Mouse (Mus musculus) hindbrain, embryonic 10.5 days (tissue): Measurements from ENCODE around the gene Rrnad1. TPM values are rescaled to one million over a fixed set of nuclear protein-coding genes. Genes with fewer than 3 reads are reported as not detected.

Source experiments
- DNase-seq: peaks from one replicate; pipeline ENCODE4 v3.0.0-alpha.2; 2017; ENCODE audit warnings: low spot score
- H3K27ac ChIP-seq: fragments of 300-500 bp; sonication (generic); 2 replicates; pipeline ENCODE4 v1.5.1; 2016; ENCODE audit warnings: mild to moderate bottlenecking, moderate library complexity
- H3K27me3 ChIP-seq: fragments of 300-500 bp; sonication (generic); 2 replicates; pipeline ENCODE4 v1.6.1; 2016; ENCODE audit warnings: mild to moderate bottlenecking; ENCODE audit not compliant: poor library complexity, insufficient read depth, severe bottlenecking
- H3K36me3 ChIP-seq: fragments of 300-500 bp; sonication (generic); 2 replicates; pipeline ENCODE4 v1.6.1; 2016; ENCODE audit warnings: mild to moderate bottlenecking, moderate library complexity
- H3K4me1 ChIP-seq: fragments of 300-500 bp; sonication (generic); replicated peaks from 2 replicates; pipeline ENCODE4 v1.6.1; 2016; ENCODE audit warnings: mild to moderate bottlenecking
- H3K4me3 ChIP-seq: fragments of 300-500 bp; sonication (generic); 2 replicates; pipeline ENCODE4 v1.5.1; 2016; ENCODE audit warnings: mild to moderate bottlenecking, moderate library complexity
- H3K9me3 ChIP-seq: fragments of 300-500 bp; sonication (generic); 2 replicates; pipeline ENCODE4 v1.6.1; 2016; ENCODE audit warnings: mild to moderate bottlenecking, moderate library complexity
- WGBS: fragments of 180-500 bp; shearing (Covaris S2); methylation state at CpG from one replicate; pipeline ENCODE4 v1.1.7; 2016; 5-methylcytosine and 5-hydroxymethylcytosine counted together
- polyA plus RNA-seq: library from polyadenylated mRNA; unstranded; fragments of >200 nt; fragmentation: Nextera tagmentation; extraction: Ambion mirVana; gene quantifications from 2 replicates; pipeline ENCODE4 v1.2.1, GENCODE M21; 2016

Rrnad1 gene
- polyA plus RNA-seq, 1 experiment from 2014 or later = 18.9 TPM

DNA sequence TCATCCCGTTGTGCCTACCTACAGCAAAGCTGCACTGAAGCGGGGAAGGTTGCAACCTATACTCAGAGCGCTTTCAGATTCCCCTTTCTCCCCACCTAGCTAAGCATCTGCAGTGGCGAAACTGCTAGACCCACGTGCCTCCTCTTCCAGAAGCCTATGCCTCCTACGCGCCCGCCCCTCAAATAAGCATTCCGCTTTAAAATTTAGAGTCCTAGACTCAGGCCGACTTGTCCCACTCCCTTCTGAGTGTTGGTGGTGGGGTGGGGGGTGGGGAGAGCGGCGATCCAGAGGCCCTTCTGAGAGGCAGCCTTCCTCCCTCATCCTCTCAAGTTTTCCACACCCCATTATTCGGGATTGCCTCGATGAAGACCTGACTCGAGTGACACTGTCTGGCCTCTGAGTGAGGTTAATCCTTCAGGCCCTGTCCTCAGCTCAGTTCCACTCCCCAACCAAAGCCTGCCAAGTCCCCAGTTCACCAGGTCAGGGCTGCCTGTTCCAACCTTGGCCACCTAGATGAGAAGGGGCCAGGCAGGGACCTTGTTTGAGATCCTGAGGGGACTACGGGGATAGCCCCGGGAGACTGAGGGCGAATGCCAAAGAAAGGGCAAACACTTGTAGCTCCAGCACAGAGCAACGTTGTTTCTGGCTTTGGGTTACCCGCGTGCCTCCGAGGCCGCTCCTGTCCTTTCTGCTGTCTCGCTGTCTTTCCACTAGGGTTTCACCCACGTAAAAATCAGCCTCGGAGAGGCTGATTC, 16.7 kb upstream of the Rrnad1 start:
- WGBS = 1% methylated on average over 26 of the region's 26 CpGs
- H3K27ac ChIP-seq = peak overlapping the region; percentile 97
- H3K4me3 ChIP-seq = peak overlapping the region; percentile 75
- DNase-seq = no peak
- H3K9me3 ChIP-seq = no peaks in the 10 kb centered on the region
- H3K4me1 ChIP-seq = peaks cover 90% of the 10 kb centered on the region
- H3K27me3 ChIP-seq = no peaks in the 10 kb centered on the region
- H3K36me3 ChIP-seq = peaks cover 32% of the 10 kb centered on the region

DNA sequence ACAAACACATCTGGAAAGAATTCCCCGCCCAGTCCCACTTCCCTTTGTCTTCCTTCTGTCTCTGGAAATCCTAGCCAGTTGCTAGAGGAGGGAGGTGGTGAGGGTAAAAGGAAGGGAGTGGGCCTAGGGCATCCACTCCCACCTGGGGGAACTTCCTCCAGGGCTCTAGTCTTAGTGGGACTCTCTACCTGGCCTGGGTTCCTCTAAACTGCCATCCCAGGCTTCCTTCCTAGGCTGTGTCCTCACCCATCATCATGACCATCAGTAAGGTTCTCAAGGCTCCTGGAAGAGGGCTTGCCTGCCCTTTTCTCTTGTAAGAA, 16.0 kb upstream of the Rrnad1 start:
- Histone ChIP-seq H3K4me3 (peak overlapping the region; percentile 75), H3K9me3 (no peaks in the 10 kb centered on the region), H3K4me1 (peaks cover 82% of the 10 kb centered on the region), H3K36me3 (peaks cover 32% of the 10 kb centered on the region), H3K27me3 (no peaks in the 10 kb centered on the region), H3K27ac (peak overlapping the region; percentile 97)
- WGBS = 9% methylated on average over 1 of the region's 1 CpGs
- DNase-seq = no peak

DNA sequence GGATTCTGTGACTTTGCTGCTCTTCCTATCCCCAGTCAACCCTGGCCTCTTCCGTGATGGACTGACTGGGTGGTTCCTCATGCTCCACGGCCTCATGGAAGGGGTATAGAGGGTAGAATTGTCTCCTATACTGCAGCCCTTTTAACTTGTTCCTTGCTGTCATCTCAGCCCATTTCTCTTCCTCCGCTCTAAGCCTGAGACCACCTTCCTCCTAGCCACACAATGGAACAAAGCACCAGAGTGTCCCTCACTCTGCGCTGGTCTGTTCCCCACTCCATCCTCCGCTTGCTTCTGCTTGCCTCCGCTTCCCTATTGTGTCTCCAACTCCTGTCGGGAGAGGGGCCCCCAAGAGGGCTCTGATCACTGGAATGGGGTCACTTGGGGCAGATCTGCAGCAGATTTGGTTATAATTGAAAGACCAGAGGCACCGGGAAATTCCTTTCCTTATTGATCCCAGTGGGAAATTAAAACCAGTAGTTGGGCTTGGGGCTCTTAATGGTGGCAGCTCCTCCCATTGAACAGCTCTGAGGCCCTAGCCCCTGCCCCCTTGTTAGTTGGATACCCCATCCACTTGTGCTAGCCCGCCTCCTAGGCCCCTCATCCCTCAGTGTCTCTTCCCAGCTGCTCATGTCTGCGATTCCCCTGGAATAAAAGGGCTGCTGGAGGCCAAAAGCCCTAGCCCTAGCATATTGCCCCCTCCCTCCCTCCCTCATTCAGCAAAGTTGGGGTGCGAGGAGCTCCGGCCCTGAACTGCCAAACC, 15.4 kb upstream of the Rrnad1 start:
- Histone ChIP-seq H3K36me3 (peaks cover 35% of the 10 kb centered on the region), H3K9me3 (no peaks in the 10 kb centered on the region), H3K27ac (peak overlapping the region; percentile 97), H3K4me1 (peaks cover 77% of the 10 kb centered on the region), H3K27me3 (no peaks in the 10 kb centered on the region), H3K4me3 (peak overlapping the region; percentile 75)
- peak; percentile 66 for DNase-seq
- WGBS = 2% methylated on average over 12 of the region's 12 CpGs

DNA sequence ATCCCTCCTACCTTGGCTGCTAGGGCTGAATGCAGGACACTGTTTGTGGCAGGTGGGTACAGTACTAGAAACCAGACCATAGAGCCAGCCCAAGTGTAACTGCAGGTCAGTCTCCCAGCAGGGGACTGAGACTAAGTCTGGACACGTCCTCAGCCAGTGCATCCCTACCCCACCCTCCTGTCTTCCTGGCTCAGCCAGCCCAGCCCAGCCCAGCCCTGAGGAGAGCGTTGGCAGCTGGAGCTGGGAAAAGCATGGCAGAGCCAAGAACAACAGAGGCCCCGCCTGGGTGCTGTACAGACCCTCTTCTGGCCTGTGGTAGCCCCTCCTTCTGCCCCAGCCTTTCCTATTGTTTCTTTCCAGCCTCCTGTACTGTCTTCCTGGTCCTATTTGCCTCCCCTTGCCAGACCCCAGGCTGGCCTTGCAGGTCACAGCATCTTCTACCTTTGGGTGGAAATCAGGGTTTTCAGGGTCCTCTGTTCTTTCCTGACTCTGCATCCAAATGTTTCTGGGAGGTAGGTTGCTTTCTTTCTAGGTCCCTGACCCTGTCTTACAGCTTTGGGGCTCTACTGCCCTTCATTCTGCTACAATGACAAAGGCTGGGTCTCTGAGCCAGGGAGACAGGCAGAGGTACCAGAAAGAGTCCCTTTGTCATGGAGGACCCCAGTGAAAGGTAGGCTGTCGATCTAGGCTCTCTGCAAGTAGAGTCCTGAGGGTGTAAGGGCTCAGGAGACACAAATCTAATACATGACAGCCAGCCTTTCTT, 14.5 kb upstream of the Rrnad1 start:
- Histone ChIP-seq H3K36me3 (peaks cover 44% of the 10 kb centered on the region), H3K27ac (peak overlapping the region; percentile 97), H3K27me3 (no peaks in the 10 kb centered on the region), H3K4me1 (peaks cover 68% of the 10 kb centered on the region), H3K4me3 (peak overlapping the region; percentile 75), H3K9me3 (no peaks in the 10 kb centered on the region)
- 16% methylated on average over 4 of the region's 4 CpGs for WGBS
- DNase-seq = peak; percentile 43

DNA sequence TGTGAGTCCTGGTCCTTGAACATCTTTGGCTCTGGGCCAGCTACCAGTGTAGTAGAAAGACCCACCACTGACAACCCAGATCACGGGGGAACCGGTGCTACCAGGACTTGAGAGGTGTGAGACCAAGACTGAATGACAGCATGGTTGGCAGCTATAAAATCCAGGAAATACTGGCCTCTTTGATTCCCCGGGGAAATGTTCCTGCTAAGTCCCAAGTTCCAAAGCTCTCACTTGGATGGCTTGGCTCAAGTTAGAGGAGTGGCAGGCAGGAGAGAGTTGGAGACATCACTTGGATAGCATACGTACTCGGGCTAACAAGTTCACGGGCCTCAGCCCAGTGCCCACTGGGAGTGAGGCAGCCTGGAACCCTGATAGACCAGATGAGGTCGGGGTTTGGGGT, 13.1 kb upstream of the Rrnad1 start:
- DNase-seq = no peak
- no peaks in the 10 kb centered on the region for H3K27me3 ChIP-seq
- WGBS = 86% methylated on average over 7 of the region's 7 CpGs
- H3K4me3 ChIP-seq = no peak overlapping the region
- no peaks in the 10 kb centered on the region for H3K9me3 ChIP-seq
- peaks cover 53% of the 10 kb centered on the region for H3K4me1 ChIP-seq
- H3K36me3 ChIP-seq = peaks cover 59% of the 10 kb centered on the region
- 0 out of 2 replicates have a peak overlapping the region, but pooled peaks have one; percentile 23 for H3K27ac ChIP-seq

DNA sequence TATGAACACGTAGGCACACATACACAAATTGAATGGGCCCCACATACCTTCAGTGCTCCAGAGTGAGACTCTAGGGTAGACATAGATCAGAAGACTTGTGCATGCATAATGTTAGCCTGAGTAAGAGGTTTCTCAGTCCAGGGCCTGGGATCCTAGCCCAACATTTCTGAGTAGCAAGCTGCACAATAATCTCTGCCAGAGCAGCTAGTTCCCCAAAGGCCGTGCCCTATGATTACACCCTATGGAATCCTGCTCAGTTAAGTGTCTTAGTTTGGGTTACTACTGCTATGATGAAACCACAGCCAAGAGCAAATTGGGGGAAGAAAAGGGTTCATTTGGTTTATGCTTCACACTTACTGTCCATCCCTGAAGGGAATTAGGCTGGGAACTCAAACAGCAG, 12.0 kb upstream of the Rrnad1 start:
- no peak for DNase-seq
- no peaks in the 10 kb centered on the region for H3K27me3 ChIP-seq
- peaks cover 42% of the 10 kb centered on the region for H3K4me1 ChIP-seq
- peaks cover 70% of the 10 kb centered on the region for H3K36me3 ChIP-seq
- H3K27ac ChIP-seq = no peak overlapping the region
- no peaks in the 10 kb centered on the region for H3K9me3 ChIP-seq
- 99% methylated on average over 2 of the region's 2 CpGs for WGBS
- no peak overlapping the region for H3K4me3 ChIP-seq

DNA sequence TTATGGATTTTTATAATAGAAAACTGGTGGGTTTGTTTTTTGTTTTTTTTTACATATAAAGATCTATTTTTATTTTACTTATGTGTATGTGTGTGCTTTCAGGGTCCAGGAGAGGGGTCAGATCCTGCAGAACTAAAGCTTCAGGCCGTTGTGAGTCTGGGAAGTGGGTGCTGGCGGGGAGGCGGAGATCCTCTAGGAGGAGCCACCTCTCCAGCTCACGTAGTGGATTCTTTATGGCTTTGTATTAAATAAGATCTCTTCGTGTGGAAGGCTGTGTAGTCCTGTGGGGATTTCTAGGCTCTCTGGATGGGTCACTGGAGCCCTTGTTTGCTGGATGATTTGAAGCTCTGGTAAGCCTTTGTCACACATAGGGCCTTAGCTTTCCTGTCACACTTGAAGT, 10.1 kb upstream of the Rrnad1 start:
- Histone ChIP-seq H3K9me3 (no peaks in the 10 kb centered on the region), H3K27ac (no peak overlapping the region), H3K27me3 (no peaks in the 10 kb centered on the region), H3K4me3 (no peak overlapping the region), H3K4me1 (peaks cover 32% of the 10 kb centered on the region), H3K36me3 (peaks cover 88% of the 10 kb centered on the region)
- DNase-seq = no peak
- 76% methylated on average over 5 of the region's 5 CpGs for WGBS

DNA sequence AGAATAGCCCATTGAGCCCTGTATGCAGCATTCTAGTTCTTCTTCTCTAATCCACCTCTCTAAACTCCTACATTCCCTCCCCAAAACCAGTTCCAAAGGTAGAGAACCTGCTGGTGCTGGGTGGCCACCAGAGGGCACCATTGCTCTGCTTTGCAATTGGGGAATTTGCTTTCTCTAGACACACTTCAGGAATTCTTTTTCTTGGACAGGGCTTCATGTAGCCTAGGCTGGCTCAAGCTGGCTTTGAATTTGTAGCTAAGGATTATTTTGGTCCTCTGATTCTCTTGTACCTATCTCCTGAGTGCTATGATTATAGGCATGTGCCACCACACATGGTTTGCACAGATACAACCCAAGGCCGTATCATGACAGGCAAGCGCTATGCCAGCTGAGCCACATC, 5.3 kb upstream of the Rrnad1 start:
- H3K36me3 ChIP-seq = peaks cover 98% of the 10 kb centered on the region
- peak overlapping the region; percentile 40 for H3K27ac ChIP-seq
- H3K4me1 ChIP-seq = peaks cover 36% of the 10 kb centered on the region
- H3K27me3 ChIP-seq = no peaks in the 10 kb centered on the region
- H3K4me3 ChIP-seq = no peak overlapping the region
- peak; percentile 85 for DNase-seq
- WGBS = 98% methylated on average over 2 of the region's 2 CpGs
- H3K9me3 ChIP-seq = no peaks in the 10 kb centered on the region

DNA sequence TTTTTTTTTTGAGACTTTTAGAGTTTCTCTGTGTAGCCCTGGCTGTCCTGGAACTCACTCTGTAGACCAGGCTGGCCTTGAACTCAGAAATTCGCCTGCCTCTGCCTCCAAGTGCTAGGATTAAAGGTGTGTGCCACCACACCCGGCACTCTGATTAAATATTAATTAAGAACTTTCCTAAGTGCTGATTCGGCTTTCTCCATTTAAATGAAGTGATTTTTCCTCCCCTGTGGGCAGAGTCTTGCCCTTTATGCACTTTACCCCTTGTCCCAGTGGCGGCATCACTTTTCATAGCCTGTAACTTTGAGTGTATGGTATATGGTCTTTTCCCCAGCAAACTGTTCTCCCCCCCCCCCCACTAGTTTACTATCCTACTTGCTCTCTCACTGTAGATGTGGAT, 4.7 kb upstream of the Rrnad1 start:
- WGBS = 81% methylated on average over 4 of the region's 4 CpGs
- Histone ChIP-seq H3K36me3 (peaks cover 92% of the 10 kb centered on the region), H3K4me3 (no peak overlapping the region), H3K27ac (no peak overlapping the region), H3K9me3 (no peaks in the 10 kb centered on the region), H3K27me3 (no peaks in the 10 kb centered on the region), H3K4me1 (peaks cover 41% of the 10 kb centered on the region)
- DNase-seq = no peak

DNA sequence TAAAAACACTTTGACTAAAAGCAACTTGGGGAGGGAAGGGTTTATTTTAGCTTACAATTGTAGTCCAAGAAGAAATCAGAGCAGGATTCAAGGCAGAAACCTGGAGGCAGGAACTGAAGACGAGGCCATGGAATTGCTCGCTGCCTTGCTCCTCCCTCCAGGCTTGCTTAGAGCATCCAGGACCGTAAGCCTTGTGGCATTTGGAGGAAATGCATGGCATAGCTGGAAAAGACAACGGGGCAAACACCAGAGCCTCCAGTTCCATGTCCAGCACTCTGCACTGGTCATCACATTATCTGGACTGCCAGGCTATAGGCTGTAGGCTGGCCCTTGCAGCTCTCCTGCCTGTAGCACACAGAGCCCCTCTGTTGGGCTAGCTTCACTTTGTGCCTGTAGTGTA, 4.0 kb upstream of the Rrnad1 start:
- no peak for DNase-seq
- no peaks in the 10 kb centered on the region for H3K27me3 ChIP-seq
- no peaks in the 10 kb centered on the region for H3K9me3 ChIP-seq
- no peak overlapping the region for H3K27ac ChIP-seq
- 78% methylated on average over 4 of the region's 4 CpGs for WGBS
- peaks cover 42% of the 10 kb centered on the region for H3K4me1 ChIP-seq
- no peak overlapping the region for H3K4me3 ChIP-seq
- H3K36me3 ChIP-seq = peaks cover 85% of the 10 kb centered on the region

DNA sequence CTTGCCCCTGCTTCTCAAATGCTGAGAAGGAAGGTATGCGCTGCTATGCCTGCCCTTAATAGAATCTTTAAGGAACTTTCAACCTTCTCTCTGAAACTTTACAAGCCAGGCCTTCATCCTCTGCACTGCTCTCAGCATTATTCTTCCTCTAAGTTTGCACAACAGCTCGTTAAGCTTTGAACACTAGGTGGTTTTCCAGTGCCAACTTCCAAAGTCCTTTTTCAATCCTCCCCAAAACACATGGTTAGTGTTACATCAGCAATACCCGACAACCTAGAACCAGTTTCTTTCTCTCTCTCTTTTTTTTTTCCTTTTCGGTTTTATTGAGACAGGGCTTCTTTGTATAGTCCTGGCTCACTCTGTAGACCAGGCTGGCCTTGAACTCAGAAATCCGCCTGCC, 3.5 kb upstream of the Rrnad1 start:
- Histone ChIP-seq H3K27me3 (no peaks in the 10 kb centered on the region), H3K9me3 (no peaks in the 10 kb centered on the region), H3K4me1 (peaks cover 47% of the 10 kb centered on the region), H3K27ac (no peak overlapping the region), H3K36me3 (peaks cover 80% of the 10 kb centered on the region), H3K4me3 (no peak overlapping the region)
- 89% methylated on average over 5 of the region's 5 CpGs for WGBS
- DNase-seq = no peak

DNA sequence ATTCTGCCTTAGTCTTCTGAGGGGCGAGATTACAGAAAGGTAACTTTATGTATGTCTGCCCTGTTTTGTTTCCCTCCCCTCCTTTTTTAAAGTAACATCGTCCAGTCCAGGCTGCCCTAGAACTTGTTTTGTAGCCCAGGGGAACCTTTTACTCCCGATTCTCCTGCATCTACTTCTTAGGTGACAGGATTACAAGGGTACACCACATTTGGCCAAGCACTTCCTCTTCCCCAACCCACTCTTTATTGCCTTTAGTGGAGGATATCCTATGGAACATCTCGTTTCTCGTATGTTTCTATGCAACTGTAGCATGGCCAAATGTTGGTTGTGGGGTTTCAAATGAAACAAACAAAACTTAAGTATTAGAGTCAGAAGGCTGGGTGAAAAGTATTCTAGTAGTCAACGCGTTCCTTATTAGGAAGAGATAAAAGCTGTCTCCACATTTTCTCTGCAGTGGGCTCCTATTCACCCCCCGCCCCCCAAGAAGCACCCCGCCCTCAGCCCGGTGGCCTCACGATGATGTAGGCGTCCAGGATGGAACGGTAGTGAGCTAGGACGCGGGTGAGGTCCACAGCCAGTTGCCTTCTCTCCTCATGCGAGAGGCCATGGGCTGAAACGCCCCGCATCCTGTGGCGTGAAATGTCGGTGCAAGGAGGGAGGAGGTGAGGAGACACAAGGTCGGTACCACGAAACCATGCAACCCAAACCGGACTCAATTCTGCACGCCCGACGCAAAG, 1.0 kb downstream of the Rrnad1 start:
- H3K36me3 ChIP-seq = peaks cover 69% of the 10 kb centered on the region
- H3K27ac ChIP-seq = peak overlapping the region; percentile 92
- DNase-seq = no peak
- H3K4me1 ChIP-seq = peaks cover 38% of the 10 kb centered on the region
- WGBS = 9% methylated on average over 26 of the region's 26 CpGs
- H3K27me3 ChIP-seq = no peaks in the 10 kb centered on the region
- H3K9me3 ChIP-seq = no peaks in the 10 kb centered on the region
- peak overlapping the region; percentile 75 for H3K4me3 ChIP-seq
